Mouse (Mus musculus): Measurements from ENCODE around the gene Tnpo3.

- TF ChIP-seq CTCF (IDR thresholded peaks at IDR 0.05; ENCODE audit: borderline replicate concordance, insufficient read depth, low read depth, low read length): no peak
- no peak for TF ChIP-seq POLR2A (IDR thresholded peaks at IDR 0.05; ENCODE audit: borderline replicate concordance, insufficient read depth, low read length)
Observed at GRCm38 (mm10) chr6:29548086-29548485, 61.6 kb downstream of the Tnpo3 start.

Data from cerebellum, adult 2 months (tissue).